Mouse (Mus musculus) mouse embryonic stem cell (cell line): Measurements from ENCODE around the gene Ccr8.

Experiments used
- in situ Hi-C, 2 experiments: fragments of 300-500 bp; cut with MboI; formaldehyde crosslinking; loops; 1 replicate in 1 of 2; 3 replicates in 1 of 2; pipeline ENCODE4 v1.14.3; 2019 to 2020; ENCODE audit warnings: low sequenced_read_pairs in 2 of 2, low pct_unique_long_range_greater_than_20kb in 1 of 2, mixed read lengths in 1 of 2; ENCODE audit not compliant: unreplicated experiment in 1 of 2

The Ccr8 gene

GRCm38 (mm10) chr9:120091696-120092238, at the start of gene Ccr8:
Gene Ccr8 (plus strand): TSS chr9:120092114.
- in situ Hi-C loops: loop anchor here in 1 of 2 experiments (10.0 kb wide), 1 partner anchor 67 kb away; the partner anchor contains the start of gene Xirp1

DNA sequence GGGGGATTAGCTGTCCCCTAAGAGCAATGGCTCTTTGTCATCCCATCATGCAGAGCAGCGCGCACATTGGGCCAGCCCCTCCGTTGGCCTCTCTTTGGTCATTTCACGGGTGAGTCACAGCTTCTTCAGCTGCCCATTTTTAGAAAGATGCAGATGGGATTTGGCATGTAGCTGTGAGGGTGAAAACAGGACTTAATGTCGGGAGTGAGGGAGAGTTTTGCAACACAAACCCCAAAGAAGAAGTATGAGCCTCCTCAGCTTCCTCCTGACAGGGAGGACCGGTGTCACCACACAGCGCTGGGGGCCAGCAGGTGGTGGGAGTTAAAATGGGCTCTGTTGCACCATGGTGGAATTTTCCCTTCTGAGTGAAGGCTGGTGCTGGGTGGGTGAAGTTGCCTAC, 48.8 kb upstream of the Ccr8 start:
- in situ Hi-C loops: no loop called here

DNA sequence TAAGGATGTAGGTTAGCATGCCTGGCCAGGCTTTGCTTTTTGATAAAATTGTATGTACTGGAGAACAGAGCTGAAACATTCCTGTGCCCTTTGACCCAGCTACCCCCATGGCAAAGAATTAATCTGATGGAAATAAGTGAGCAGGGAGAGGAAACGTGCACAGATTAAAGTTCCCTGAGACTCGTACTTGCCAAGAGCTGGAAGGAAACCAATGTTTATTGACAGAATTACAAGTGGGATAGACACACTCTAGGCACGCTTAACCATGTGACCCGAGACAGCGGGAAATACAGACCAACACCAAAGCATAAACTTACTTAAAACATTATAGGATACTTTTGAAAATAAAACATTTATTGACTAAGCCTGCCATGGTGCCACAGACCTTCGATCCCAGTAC, 43.4 kb upstream of the Ccr8 start:
- in situ Hi-C loops: no loop called here

GRCm38 (mm10) chr9:120049407-120049806, 42.5 kb upstream of the Ccr8 start:
- in situ Hi-C loops: no loop called here

- in situ Hi-C loops: no loop called here
These were observed 37.2 kb upstream of the Ccr8 start for GRCm38 (mm10) chr9:120054545-120055277.

- in situ Hi-C loops: no loop called here
These were observed 35.7 kb upstream of the Ccr8 start for GRCm38 (mm10) chr9:120056201-120056600.

DNA sequence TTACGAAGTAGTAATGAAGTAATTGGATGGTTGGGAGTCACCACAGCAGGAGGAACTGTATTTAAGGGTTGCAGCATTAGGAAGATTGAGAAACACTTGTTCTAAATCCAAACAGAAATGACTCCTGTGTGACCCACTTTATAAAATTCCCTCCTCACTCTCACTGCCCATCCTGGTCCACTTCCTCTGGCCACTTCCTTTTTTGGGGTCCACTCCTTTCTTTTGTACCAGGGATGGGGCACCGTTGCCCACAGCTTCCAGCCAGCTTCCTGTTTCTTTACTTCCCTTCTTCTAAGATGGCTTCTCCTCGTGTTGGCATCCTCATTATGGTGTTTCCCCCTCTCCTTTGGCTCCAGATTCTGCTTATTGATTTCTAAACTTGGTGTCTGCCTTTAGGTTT, 33.2 kb upstream of the Ccr8 start:
- in situ Hi-C loops: no loop called here

DNA sequence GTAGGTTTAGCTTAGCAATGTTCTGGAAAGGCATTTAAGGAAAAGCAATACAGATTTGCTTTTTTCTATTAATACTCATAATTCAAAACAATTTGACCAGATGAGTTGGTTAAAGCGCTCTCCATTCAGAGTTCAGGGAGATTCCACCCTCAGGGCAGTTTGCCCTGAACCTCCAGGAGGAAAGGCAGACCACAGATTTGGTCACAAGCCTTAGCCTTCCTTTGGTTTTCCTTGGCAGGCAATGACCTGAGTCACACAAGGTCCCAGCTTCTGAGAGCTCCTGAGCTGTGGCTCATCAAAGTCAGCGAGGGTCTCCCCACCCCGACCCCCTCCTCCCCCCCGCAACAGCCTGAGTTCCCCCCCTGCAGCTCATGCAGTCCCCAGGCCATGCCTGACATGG, 27.6 kb upstream of the Ccr8 start:
- in situ Hi-C loops: no loop called here

- in situ Hi-C loops: no loop called here
These were observed 24.3 kb upstream of the Ccr8 start for GRCm38 (mm10) chr9:120067609-120068008.

- in situ Hi-C loops: no loop called here
These were observed 23.9 kb upstream of the Ccr8 start for GRCm38 (mm10) chr9:120068047-120068446.

DNA sequence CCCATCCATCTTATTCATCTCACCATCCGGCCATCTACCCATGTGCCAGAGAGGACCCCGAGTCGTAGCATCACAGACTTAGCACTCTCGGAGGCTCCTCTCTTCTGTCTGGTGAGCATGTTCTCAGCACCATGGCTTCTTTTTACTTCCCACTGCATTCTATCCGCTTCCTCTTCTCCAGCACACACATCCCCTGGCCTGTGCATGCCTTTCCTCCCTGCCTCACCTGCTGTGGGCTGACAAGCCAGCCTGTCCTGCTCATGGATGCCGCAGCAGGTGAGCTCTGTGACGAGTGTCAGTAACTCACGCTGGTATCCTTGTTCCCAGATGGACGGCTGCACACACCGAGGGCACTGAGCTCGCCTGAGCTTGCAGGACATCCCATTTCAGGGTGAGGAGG, 22.1 kb upstream of the Ccr8 start, which contains the start of gene Cx3cr1:
Cx3cr1 (minus strand) TSS at position 101 of the 400 bp plus-strand sequence.
- in situ Hi-C loops: loop anchor here in 1 of 2 experiments (5.0 kb wide), 1 partner anchor 42 kb away; no protein-coding TSS in a partner anchor

GRCm38 (mm10) chr9:120071251-120071650, 20.7 kb upstream of the Ccr8 start:
- in situ Hi-C loops: loop anchor here in 1 of 2 experiments (5.0 kb wide), 1 partner anchor 44 kb away; no protein-coding TSS in a partner anchor

GRCm38 (mm10) chr9:120073169-120073568, 18.7 kb upstream of the Ccr8 start:
- in situ Hi-C loops: loop anchor here in 1 of 2 experiments (5.0 kb wide), 1 partner anchor 46 kb away; no protein-coding TSS in a partner anchor

DNA sequence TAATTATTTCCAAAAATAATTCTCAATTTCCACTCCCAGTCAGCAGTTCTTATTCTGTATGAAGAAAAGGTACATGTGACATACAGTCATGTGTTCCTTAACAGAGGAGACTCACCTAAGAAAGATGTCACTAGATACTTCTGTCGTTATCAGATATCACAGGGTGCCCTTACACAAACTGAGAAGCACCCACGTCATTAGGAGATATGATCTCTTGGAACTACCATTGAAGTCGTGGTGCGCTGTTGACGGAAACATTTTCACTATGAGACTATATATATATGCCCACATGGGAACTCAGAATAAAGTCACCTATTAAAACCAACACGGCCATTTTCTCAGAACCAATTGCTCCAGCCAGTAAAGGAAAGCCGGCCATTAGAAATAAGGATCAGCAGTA, 17.4 kb upstream of the Ccr8 start:
- in situ Hi-C loops: loop anchor here in 1 of 2 experiments (5.0 kb wide), 1 partner anchor 47 kb away; no protein-coding TSS in a partner anchor

DNA sequence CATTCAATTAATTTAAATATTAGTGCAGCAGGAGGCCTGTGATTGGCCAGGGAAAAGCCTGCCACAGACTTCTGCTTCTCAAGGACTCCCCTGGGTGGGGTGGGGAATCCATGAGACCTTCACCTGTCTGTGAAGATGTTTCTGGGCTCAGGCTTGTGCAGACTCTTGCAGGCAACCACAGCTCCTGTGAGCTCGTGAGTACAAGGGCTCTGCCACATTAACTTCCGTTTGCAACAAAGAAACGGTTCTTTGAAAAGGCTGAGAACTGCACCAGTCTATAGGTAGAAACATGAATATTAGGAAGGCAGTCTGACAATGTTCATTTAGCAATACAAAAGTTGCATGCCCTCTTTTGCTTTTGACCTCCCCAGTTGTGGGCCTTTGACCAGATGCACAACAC, 13.7 kb upstream of the Ccr8 start:
- in situ Hi-C loops: no loop called here

DNA sequence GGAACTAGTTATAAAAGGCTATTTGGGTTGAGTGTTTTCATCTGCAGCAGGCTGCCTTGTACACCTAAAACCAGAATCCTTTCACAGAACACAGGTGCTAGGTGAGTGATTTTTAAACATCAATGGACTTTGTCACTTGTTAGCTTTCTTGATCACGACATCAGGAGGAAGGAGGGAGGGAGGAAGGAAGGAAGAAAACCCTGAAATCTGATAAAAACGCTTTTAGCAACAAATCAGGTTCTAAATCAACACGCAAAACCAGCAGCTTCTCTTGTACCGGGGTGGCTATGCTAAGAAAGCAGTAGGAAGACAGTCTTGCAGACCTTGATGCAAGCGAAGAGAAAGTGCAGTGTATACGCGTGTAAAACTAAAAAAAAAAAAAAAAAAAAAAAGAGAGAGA, 12.0 kb upstream of the Ccr8 start:
- in situ Hi-C loops: no loop called here

DNA sequence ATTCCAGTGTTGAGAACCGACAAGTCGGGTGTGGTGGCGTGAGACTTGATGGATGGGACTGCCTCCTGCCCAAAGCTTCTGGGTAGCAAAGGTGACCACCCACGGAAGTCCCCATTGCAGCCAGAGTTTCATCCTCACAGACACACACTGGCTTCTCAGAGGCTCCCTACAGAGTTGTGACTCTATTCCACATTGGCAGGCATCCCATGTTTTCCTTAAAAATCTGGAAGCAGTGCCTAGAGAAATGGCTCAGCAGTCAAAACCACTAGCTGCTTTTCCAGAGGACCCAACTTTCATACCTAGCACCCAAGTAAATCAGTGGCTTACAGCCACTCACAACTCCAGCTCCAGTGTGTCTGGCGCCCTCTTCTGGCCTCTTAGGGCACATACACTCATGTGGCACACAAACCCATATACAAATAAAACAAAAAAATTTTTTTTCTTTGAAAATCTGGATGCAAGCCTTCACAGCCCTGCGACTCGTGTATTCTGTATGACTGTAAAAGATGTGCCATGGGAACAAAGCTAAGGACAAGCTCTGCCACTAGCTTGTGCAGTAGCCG, 11.3 kb upstream of the Ccr8 start:
- in situ Hi-C loops: no loop called here

DNA sequence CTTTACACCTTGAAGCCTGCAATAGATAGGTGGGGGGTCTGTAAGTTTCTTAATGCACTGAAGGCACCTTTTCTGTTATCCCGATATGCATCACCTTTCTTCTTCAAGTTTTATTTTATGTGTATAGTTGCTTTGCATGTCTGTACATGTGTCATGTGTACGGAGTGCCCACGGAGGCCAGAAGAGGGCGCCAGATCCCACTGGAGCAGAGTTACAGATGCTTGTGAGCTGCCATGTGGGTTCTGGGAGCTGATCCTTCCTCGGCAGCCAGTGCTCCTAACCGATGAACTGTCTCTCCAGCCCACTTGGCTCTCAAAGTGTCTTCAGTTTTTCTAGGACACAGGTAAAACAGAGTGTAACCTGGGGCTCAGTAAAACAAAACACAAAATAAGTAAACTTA, 10.7 kb upstream of the Ccr8 start:
- in situ Hi-C loops: no loop called here

DNA sequence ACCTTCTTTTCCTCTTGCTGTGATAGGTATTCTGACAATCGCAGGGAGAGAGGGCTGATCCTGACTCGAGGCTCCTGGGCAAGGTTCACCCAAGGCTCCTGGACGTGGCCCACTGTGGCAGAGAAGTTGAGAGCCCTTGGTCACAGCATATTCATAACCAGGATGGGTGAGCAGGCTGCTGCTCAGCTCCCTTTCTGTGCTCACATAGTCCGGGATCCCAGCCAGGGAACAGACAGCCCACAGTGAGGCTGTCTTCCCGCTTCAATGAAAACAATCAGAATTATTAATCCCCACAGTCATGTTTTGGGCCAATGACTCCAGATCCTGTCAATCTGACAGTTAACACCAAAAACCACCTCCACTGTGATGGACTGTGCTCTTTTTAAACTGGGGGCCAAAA, 9.9 kb upstream of the Ccr8 start:
- in situ Hi-C loops: no loop called here

- in situ Hi-C loops: no loop called here
These were observed 9.2 kb upstream of the Ccr8 start for GRCm38 (mm10) chr9:120082691-120083090.
